Mouse (Mus musculus) MEL (cell line): ENCODE results near the gene Plcb4. TPM values are rescaled to one million over a fixed set of nuclear protein-coding genes. Genes with fewer than 3 reads are reported as not detected.

ENCODE experiments used
- DNase-seq: peaks from one replicate; pipeline ENCODE4 v3.0.0; 2011; ENCODE audit warnings: low read depth, low spot score
- H3K27ac ChIP-seq: 2 replicates; pipeline ENCODE4 v1.5.1; 2012; ENCODE audit warnings: low read depth, mild to moderate bottlenecking, control low read depth, low read length, moderate library complexity; ENCODE audit not compliant: control insufficient read depth
- H3K27me3 ChIP-seq, 2 experiments: fragments of 150-350 bp in 1 of 2; sonication (generic) in 1 of 2; 2 replicates each; pipeline ENCODE4 v1.6.1; 2012; ENCODE audit warnings: low read length in 2 of 2, mild to moderate bottlenecking in 2 of 2, improper control_type of control experiment in 1 of 2, moderate library complexity in 1 of 2; ENCODE audit not compliant: insufficient read depth in 2 of 2, control insufficient read depth in 1 of 2
- H3K36me3 ChIP-seq, 2 experiments: 2 replicates each; pipeline ENCODE4 v1.6.1; 2012 to 2014; ENCODE audit warnings: low read length in 2 of 2, improper control_type of control experiment in 1 of 2, inconsistent platforms in 1 of 2, mild to moderate bottlenecking in 1 of 2; ENCODE audit not compliant: insufficient read depth in 2 of 2, control insufficient read depth in 1 of 2
- H3K4me1 ChIP-seq, 2 experiments: fragments of 150-350 bp in 1 of 2; sonication (generic) in 1 of 2; 2 replicates each; pipeline ENCODE4 v1.6.1; 2012; ENCODE audit warnings: low read length in 2 of 2, improper control_type of control experiment in 1 of 2, mild to moderate bottlenecking in 1 of 2; ENCODE audit not compliant: insufficient read depth in 2 of 2, control insufficient read depth in 1 of 2
- H3K4me3 ChIP-seq, 2 experiments: fragments of 150-350 bp in 1 of 2; sonication (generic) in 1 of 2; 2 replicates each; pipeline ENCODE4 v1.5.1; 2012; ENCODE audit warnings: low read depth in 2 of 2, low read length in 2 of 2, mild to moderate bottlenecking in 2 of 2, moderate library complexity in 2 of 2, control low read depth in 1 of 2, improper control_type of control experiment in 1 of 2; ENCODE audit not compliant: control insufficient read depth in 1 of 2, insufficient read depth in 1 of 2
- H3K79me2 ChIP-seq: 2 replicates; pipeline ENCODE4 v1.6.1; 2012; ENCODE audit warnings: mild to moderate bottlenecking, low read length, moderate library complexity; ENCODE audit not compliant: control insufficient read depth, poor library complexity, insufficient read depth
- H3K9ac ChIP-seq: 2 replicates; pipeline ENCODE4 v1.6.1; 2012; ENCODE audit warnings: low read depth, mild to moderate bottlenecking, control low read depth, low read length, moderate library complexity; ENCODE audit not compliant: control insufficient read depth, poor library complexity, severe bottlenecking
- H3K9me3 ChIP-seq: fragments of 150-350 bp; sonication (generic); replicated peaks from 2 replicates; pipeline ENCODE4 v1.6.1; 2012; ENCODE audit warnings: mild to moderate bottlenecking, low read length, improper control_type of control experiment, moderate library complexity; ENCODE audit not compliant: insufficient read depth
- BHLHE40 ChIP-seq: IDR thresholded peaks from 2 replicates; pipeline ENCODE4 v1.6.1; 2012; ENCODE audit warnings: low read depth, mild to moderate bottlenecking, inconsistent platforms, low read length, improper control_type of control experiment, borderline replicate concordance
- CHD1 ChIP-seq: IDR thresholded peaks from 2 replicates; pipeline ENCODE4 v1.6.1; 2012; ENCODE audit warnings: low read depth, mild to moderate bottlenecking, inconsistent platforms, low read length, improper control_type of control experiment
- CHD2 ChIP-seq: IDR thresholded peaks from 2 replicates; pipeline ENCODE4 v1.6.1; 2011; ENCODE audit warnings: low read length, improper control_type of control experiment
- GABPA ChIP-seq: IDR thresholded peaks from 2 replicates; pipeline ENCODE4 v1.6.1; 2012; ENCODE audit warnings: low read depth, mild to moderate bottlenecking, inconsistent platforms, low read length, improper control_type of control experiment, moderate library complexity
- MAFK ChIP-seq: IDR thresholded peaks from 2 replicates; pipeline ENCODE4 v1.6.1; 2011; ENCODE audit warnings: low read depth, mild to moderate bottlenecking, low read length, improper control_type of control experiment, borderline replicate concordance
- MXI1 ChIP-seq: IDR thresholded peaks from 2 replicates; pipeline ENCODE4 v1.6.1; 2011; ENCODE audit warnings: mild to moderate bottlenecking, low read depth, low read length, improper control_type of control experiment
- MYB ChIP-seq: IDR thresholded peaks from 2 replicates; pipeline ENCODE4 v1.6.1; 2011; ENCODE audit warnings: mild to moderate bottlenecking, low read depth, low read length, improper control_type of control experiment
- MYC ChIP-seq: IDR thresholded peaks from 2 replicates; pipeline ENCODE4 v1.6.1; 2011; ENCODE audit warnings: low read depth, mild to moderate bottlenecking, low read length, improper control_type of control experiment, moderate library complexity
- NELFE ChIP-seq: IDR thresholded peaks from 2 replicates; pipeline ENCODE4 v1.6.1; 2011; ENCODE audit warnings: low read depth, low read length, improper control_type of control experiment
- RAD21 ChIP-seq: IDR thresholded peaks from 2 replicates; pipeline ENCODE4 v1.6.1; 2011; ENCODE audit warnings: mild to moderate bottlenecking, low read depth, low read length, improper control_type of control experiment
- RCOR1 ChIP-seq: IDR thresholded peaks from 2 replicates; pipeline ENCODE4 v1.6.1; 2012; ENCODE audit warnings: low read depth, mild to moderate bottlenecking, inconsistent platforms, low read length, improper control_type of control experiment
- SIN3A ChIP-seq: IDR thresholded peaks from 2 replicates; pipeline ENCODE4 v1.6.1; 2012; ENCODE audit warnings: low read length, improper control_type of control experiment, inconsistent platforms
- TBP ChIP-seq: IDR thresholded peaks from 2 replicates; pipeline ENCODE4 v1.8.0; 2011; ENCODE audit warnings: low read depth, low read length, improper control_type of control experiment
- USF1 ChIP-seq: IDR thresholded peaks from 2 replicates; pipeline ENCODE4 v1.6.1; 2014; ENCODE audit warnings: low read depth, mild to moderate bottlenecking, inconsistent platforms, low read length, improper control_type of control experiment, moderate library complexity
- ZMIZ1 ChIP-seq: IDR thresholded peaks from 2 replicates; pipeline ENCODE4 v1.6.1; 2012; ENCODE audit warnings: low read depth, mild to moderate bottlenecking, inconsistent platforms, low read length, improper control_type of control experiment, moderate library complexity
- ZNF384 ChIP-seq: IDR thresholded peaks from 2 replicates; pipeline ENCODE4 v1.6.1; 2012; ENCODE audit warnings: low read depth, mild to moderate bottlenecking, inconsistent platforms, low read length, improper control_type of control experiment
- polyA plus RNA-seq, 2 experiments: library from polyadenylated mRNA; stranded (reverse) in 1 of 2; unstranded in 1 of 2; fragments of >175 nt in 1 of 2; fragments of >200 nt in 1 of 2; gene quantifications; 2 replicates each; pipeline versions ENCODE4 v1.2.1 to v1.2.4; 2012; ENCODE audit warnings: low replicate concordance in 2 of 2, low read depth in 1 of 2; ENCODE audit not compliant: insufficient read length in 2 of 2, insufficient read depth in 1 of 2, missing spikeins in 1 of 2
- total RNA-seq: library from RNA; depleted of rRNA; stranded (reverse); fragments of 300-350 nt; gene quantifications from 2 replicates; pipeline ENCODE4 v1.2.3, GENCODE M21; 2012

Plcb4 gene
- total and polyA plus RNA-seq, 3 experiments = not detected

- Histone ChIP-seq H3K79me2 (no peaks in the 10 kb centered on the region), H3K9me3 (no peaks in the 10 kb centered on the region), H3K9ac (no peak overlapping the region), H3K4me1 (no peaks in the 10 kb centered on the region), H3K36me3 (no peaks in the 10 kb centered on the region), H3K27me3 (no peaks in the 10 kb centered on the region), H3K4me3 (no peak overlapping the region), H3K27ac (no peak overlapping the region)
- TF ChIP-seq MYB (no peak), ZNF384 (no peak), USF1 (no peak), BHLHE40 (no peak), MYC (no peak), CHD2 (no peak), NELFE (no peak), SIN3A (no peak)
- DNase-seq = no peak
Observed at GRCm38 (mm10) chr2:135616090-135616489, 42.7 kb upstream of the Plcb4 start.

GRCm38 (mm10) chr2:135618551-135618950 lies 40.3 kb upstream of the Plcb4 start:
- Histone ChIP-seq H3K79me2 (no peaks in the 10 kb centered on the region), H3K36me3 (no peaks in the 10 kb centered on the region), H3K9ac (no peak overlapping the region), H3K9me3 (no peaks in the 10 kb centered on the region), H3K27ac (no peak overlapping the region), H3K4me3 (no peak overlapping the region), H3K4me1 (no peaks in the 10 kb centered on the region), H3K27me3 (no peaks in the 10 kb centered on the region)
- no peak for TF ChIP-seq USF1
- no peak for TF ChIP-seq CHD1
- TF ChIP-seq GABPA = no peak
- no peak for TF ChIP-seq CHD2
- TF ChIP-seq SIN3A = no peak
- TF ChIP-seq TBP = no peak
- TF ChIP-seq ZMIZ1 = no peak
- DNase-seq = no peak

GRCm38 (mm10) chr2:135619956-135620355 lies 38.9 kb upstream of the Plcb4 start:
- TF ChIP-seq RAD21 (no peak), MXI1 (no peak), MYC (no peak), BHLHE40 (no peak), RCOR1 (no peak), MAFK (no peak)
- TF ChIP-seq, all 39 proteins: peak for 0
- no peaks in the 10 kb centered on the region for H3K4me1 ChIP-seq
- H3K27me3 ChIP-seq = no peaks in the 10 kb centered on the region
- no peak overlapping the region for H3K9ac ChIP-seq
- H3K36me3 ChIP-seq = no peaks in the 10 kb centered on the region
- H3K79me2 ChIP-seq = no peaks in the 10 kb centered on the region
- H3K4me3 ChIP-seq = no peak overlapping the region
- H3K9me3 ChIP-seq = no peaks in the 10 kb centered on the region
- DNase-seq = no peak
- H3K27ac ChIP-seq = no peak overlapping the region
